Mouse (Mus musculus) left cerebral cortex, adult 9 months (tissue): ENCODE measurements around the gene Olfr137.

Source experiments
- DNase-seq, 2 experiments: peaks; one replicate each; pipeline ENCODE4 v3.0.0; 2022; ENCODE audit warnings: low spot score in 2 of 2

Gene Olfr137

GRCm38 (mm10) chr17:38307470-38307869, at the start of gene Olfr137:
TSS of gene Olfr137 (minus strand) at chr17:38307570.
- DNase-seq, result no peak

- DNase-seq, result no peak
Measured at GRCm38 (mm10) chr17:38329531-38329930, 22.2 kb upstream of the Olfr137 start, which contains the start of gene Olfr136. TSS of gene Olfr136 (plus strand) at chr17:38329831.

GRCm38 (mm10) chr17:38260735-38261134, 46.6 kb downstream of the Olfr137 start, which contains the start of gene Olfr138:
TSS of gene Olfr138 (plus strand) at chr17:38261035.
- no peak for DNase-seq
